Mouse (Mus musculus) stomach, postnatal 0 days (tissue): ENCODE measurements around the gene C6.

ENCODE experiments used
- CTCF ChIP-seq: IDR thresholded peaks from 2 replicates; pipeline ENCODE4 v1.5.1; 2016; ENCODE audit warnings: antibody characterized with exemption, low read depth, mild to moderate bottlenecking, moderate library complexity
- EP300 ChIP-seq: optimal IDR thresholded peaks from 2 replicates; pipeline ENCODE3; 2016; ENCODE audit warnings: antibody characterized with exemption

GRCm38 (mm10) chr15:4747656-4748055, 20.7 kb downstream of the C6 start:
- no peak for TF ChIP-seq CTCF
- no peak for TF ChIP-seq EP300
